7 mouse cellular contexts compared by ENCODE assay signal in the genomic region with DNA sequence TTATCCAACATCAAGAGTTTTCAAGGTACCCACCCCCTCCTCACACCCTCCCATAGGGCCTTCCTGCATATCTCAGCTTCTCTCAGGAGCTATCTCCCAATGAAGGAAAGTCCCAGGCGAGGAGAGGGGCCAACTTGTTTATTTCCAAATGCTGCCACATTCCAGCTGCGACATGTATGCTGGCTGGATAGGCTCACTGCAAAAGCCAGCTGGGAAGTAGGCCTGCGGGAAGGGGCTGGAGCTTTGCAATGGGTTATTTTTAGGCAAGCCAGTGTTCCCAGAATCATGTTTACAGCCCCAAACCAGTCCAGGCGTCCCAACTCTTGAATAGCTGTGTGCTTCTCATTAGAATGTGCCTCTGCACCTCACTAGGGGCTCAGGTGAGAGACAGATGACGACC. TPM values are rescaled to one million over a fixed set of nuclear protein-coding genes. Genes with fewer than 3 reads are reported as not detected.
A peak's percentile ranks its signal among the peaks of the same experiment; 100 is the strongest.
DNase-seq lines count a peak whose midpoint lies in the region; ATAC-seq and TF ChIP-seq lines count a peak whose summit lies in the region.

No protein-coding gene starts in this region.

- no peak for ATAC-seq in embryonic facial prominence, embryonic 14.5 days (ENCODE audit: low read depth)
- ATAC-seq in heart, postnatal 0 days (ENCODE audit: insufficient read depth, low read depth): peak; percentile 76
- ATAC-seq in neural tube, embryonic 14.5 days (ENCODE audit: low read depth): no peak

- H3K36me3 ChIP-seq in embryonic facial prominence, embryonic 14.5 days (ENCODE audit: control insufficient read depth, insufficient read depth, low read length): no peaks in the 10 kb centered on the region
- no peaks in the 10 kb centered on the region for H3K36me3 ChIP-seq in heart, postnatal 0 days (replicated peaks; ENCODE audit: control insufficient read depth, insufficient read depth, low read length)
- H3K36me3 ChIP-seq in neural tube, embryonic 14.5 days (ENCODE audit: control insufficient read depth, insufficient read depth, low read length): no peaks in the 10 kb centered on the region

- peak; percentile 85 for DNase-seq in brain, adult 2 months (ENCODE audit: low read depth, low spot score)
- DNase-seq in embryonic facial prominence, embryonic 14.5 days (ENCODE audit: low spot score): peak; percentile 81
- peak; percentile 79 for DNase-seq in heart, postnatal 0 days (ENCODE audit: low spot score)
- DNase-seq in kidney, postnatal 25 days: peak; percentile 52 to 70
- no peak for DNase-seq in B cell, adult 2 months
- no peak for DNase-seq in embryo, embryonic 10 days (ENCODE audit: low spot score)

- H3K4me3 ChIP-seq in embryonic facial prominence, embryonic 14.5 days (ENCODE audit: low read depth, low read length): no peak overlapping the region
- no peak overlapping the region for H3K4me3 ChIP-seq in heart, postnatal 0 days (ENCODE audit: low read depth, low read length)
- H3K4me3 ChIP-seq in neural tube, embryonic 14.5 days (ENCODE audit: low read depth, low read length): no peak overlapping the region

- H3K27me3 ChIP-seq in embryonic facial prominence, embryonic 14.5 days (replicated peaks; ENCODE audit: control insufficient read depth, insufficient read depth, low read length): no peaks in the 10 kb centered on the region
- H3K27me3 ChIP-seq in heart, postnatal 0 days (ENCODE audit: control insufficient read depth, insufficient read depth, low read length): no peaks in the 10 kb centered on the region
- H3K27me3 ChIP-seq in neural tube, embryonic 14.5 days (ENCODE audit: control insufficient read depth, insufficient read depth, low read length): no peaks in the 10 kb centered on the region

- H3K4me2 ChIP-seq in embryonic facial prominence, embryonic 14.5 days (ENCODE audit: low read depth, low read length): no peak overlapping the region
- no peak overlapping the region for H3K4me2 ChIP-seq in heart, postnatal 0 days (ENCODE audit: low read depth, low read length)
- H3K4me2 ChIP-seq in neural tube, embryonic 14.5 days (ENCODE audit: low read depth, low read length): no peak overlapping the region

- H3K4me1 ChIP-seq in embryonic facial prominence, embryonic 14.5 days (ENCODE audit: control insufficient read depth, insufficient read depth, low read length): peaks cover 37% of the 10 kb centered on the region
- peaks cover 58% of the 10 kb centered on the region for H3K4me1 ChIP-seq in heart, postnatal 0 days (ENCODE audit: control insufficient read depth, insufficient read depth)
- H3K4me1 ChIP-seq in neural tube, embryonic 14.5 days (ENCODE audit: control insufficient read depth, insufficient read depth, low read length): peaks cover 15% of the 10 kb centered on the region; the same call in 1 of the 2 replicates

- H3K9me3 ChIP-seq in embryonic facial prominence, embryonic 14.5 days (ENCODE audit: control insufficient read depth, low read length): no peaks in the 10 kb centered on the region
- H3K9me3 ChIP-seq in heart, postnatal 0 days (replicated peaks; ENCODE audit: control insufficient read depth, low read length): no peaks in the 10 kb centered on the region
- H3K9me3 ChIP-seq in neural tube, embryonic 14.5 days (ENCODE audit: control insufficient read depth, low read length): no peaks in the 10 kb centered on the region

- 0 out of 2 replicates have a peak, but pooled peaks have one; percentile 35 for TF ChIP-seq EP300 in heart, postnatal 0 days (IDR thresholded peaks at IDR 0.05; ENCODE audit: low read depth)

- 40% methylated on average over 5 of the region's 5 CpGs for WGBS in embryonic facial prominence, embryonic 14.5 days
- 15% methylated on average over 5 of the region's 5 CpGs for WGBS in heart, postnatal 0 days
- 55% methylated on average over 5 of the region's 5 CpGs for WGBS in neural tube, embryonic 14.5 days

- H3K9ac ChIP-seq in embryonic facial prominence, embryonic 14.5 days (ENCODE audit: low read depth, low read length): 0 out of 2 replicates have a peak overlapping the region, but pooled peaks have one; percentile 1
- H3K9ac ChIP-seq in heart, postnatal 0 days (replicated peaks; ENCODE audit: low read depth, low read length): no peak overlapping the region
- no peak overlapping the region for H3K9ac ChIP-seq in neural tube, embryonic 14.5 days (replicated peaks; ENCODE audit: low read depth, low read length)

- peak overlapping the region; percentile 70 for H3K27ac ChIP-seq in embryonic facial prominence, embryonic 14.5 days (replicated peaks; ENCODE audit: low read depth, low read length)
- H3K27ac ChIP-seq in heart, postnatal 0 days (ENCODE audit: low read depth): peak overlapping the region; percentile 91
- H3K27ac ChIP-seq in neural tube, embryonic 14.5 days (ENCODE audit: low read depth, low read length): peak overlapping the region; percentile 46; the same call in 1 of the 2 replicates

- no peak for TF ChIP-seq CTCF in heart, postnatal 0 days (IDR thresholded peaks at IDR 0.05; ENCODE audit: low read depth)

RNA-seq across cellular contexts. Expression of gene Ksr1, which starts 51.5 kb away (rescaled TPM):
- 10.4 and 10.8 TPM in 2 replicates for polyA plus RNA-seq in embryonic facial prominence, embryonic 14.5 days (2014; fragmentation: Nextera tagmentation; extraction: Ambion mirVana)
- total RNA-seq in heart, postnatal 0 days (2014; rRNA removed; ENCODE audit: low replicate concordance): 7.7 and 15.2 TPM in 2 replicates
- 1.3 and 1.5 TPM in 2 replicates for polyA plus RNA-seq in heart, postnatal 0 days (2015; fragmentation: Nextera tagmentation; extraction: Ambion mirVana)
- polyA plus RNA-seq in neural tube, embryonic 14.5 days (2014; fragmentation: Nextera tagmentation; extraction: Ambion mirVana): 8.6 and 8.9 TPM in 2 replicates

Comparison
In these comparisons a context has a peak if more than half of its experiments do, and no peak if none do; other contexts are left out.
1. DNase-seq: peak in brain, adult 2 months (single experiment), embryonic facial prominence, embryonic 14.5 days (single experiment), heart, postnatal 0 days (single experiment) and kidney, postnatal 25 days (2 of 2); none in B cell, adult 2 months (0 of 2) and embryo, embryonic 10 days (single experiment).
2. Peak in every context shown above with its lines, with median percentiles within 50 percentile points of each other: H3K27ac ChIP-seq.